Mouse (Mus musculus): Measurements from ENCODE around the gene Scimp. TPM values are rescaled to one million over a fixed set of nuclear protein-coding genes. Genes with fewer than 3 reads are reported as not detected.

Scimp gene
- polyA plus RNA-seq, 1 experiment: 3.8 TPM

GRCm38 (mm10) chr11:70741603-70742002 lies 70.8 kb downstream of the Scimp start:
- WGBS: 48% methylated on average over 3 of the region's 3 CpGs
- no peak for DNase-seq (ENCODE audit: low read depth, low spot score)

Other genes starting within 250 kb of the Scimp start
- 41.3 and 75.5 TPM in 2 replicates for gene Mink1, start 249.7 kb downstream of the Scimp start, polyA plus RNA-seq (2012; rRNA removed)
- gene 4930544D05Rik, start 196.7 kb downstream of the Scimp start, polyA plus RNA-seq (2012; rRNA removed): not detected in 2 replicates
- gene Chrne, start 193.4 kb downstream of the Scimp start, polyA plus RNA-seq (2012; rRNA removed): 0.07 and 0.15 TPM in 2 replicates
- 0.04 TPM in 1 of 2 replicates, not detected in the other for gene Gp1ba, start 173.5 kb downstream of the Scimp start, polyA plus RNA-seq (2012; rRNA removed)
- 76.9 and 101 TPM in 2 replicates for gene Rnf167, start 165.4 kb downstream of the Scimp start, polyA plus RNA-seq (2012; rRNA removed)
- 118 and 151 TPM in 2 replicates for gene Slc25a11, start 165.1 kb downstream of the Scimp start, polyA plus RNA-seq (2012; rRNA removed)
- 2,199 and 2,395 TPM in 2 replicates for gene Pfn1, start 157.9 kb downstream of the Scimp start, polyA plus RNA-seq (2012; rRNA removed)
- 19.9 and 31.2 TPM in 2 replicates for gene Eno3, start 155.4 kb downstream of the Scimp start, polyA plus RNA-seq (2012; rRNA removed)
- 35.9 and 39.8 TPM in 2 replicates for gene Spag7, start 143.2 kb downstream of the Scimp start, polyA plus RNA-seq (2012; rRNA removed)
- gene Camta2, start 124.5 kb downstream of the Scimp start, polyA plus RNA-seq (2012; rRNA removed): 48.8 and 53.2 TPM in 2 replicates
- gene Inca1, start 112.4 kb downstream of the Scimp start, polyA plus RNA-seq (2012; rRNA removed): 0.95 and 0.99 TPM in 2 replicates
- 62.0 and 74.5 TPM in 2 replicates for gene Kif1c, start 112.0 kb downstream of the Scimp start, polyA plus RNA-seq (2012; rRNA removed)
- 0.92 and 1.9 TPM in 2 replicates for gene Zfp3, start 48.4 kb downstream of the Scimp start, polyA plus RNA-seq (2012; rRNA removed)
- gene Rabep1, start 32.2 kb upstream of the Scimp start, polyA plus RNA-seq (2012; rRNA removed): 1.9 and 2.3 TPM in 2 replicates
- 20.4 and 29.9 TPM in 2 replicates for gene Nup88, start 157.4 kb upstream of the Scimp start, polyA plus RNA-seq (2012; rRNA removed)
- gene Rpain, start 157.6 kb upstream of the Scimp start, polyA plus RNA-seq (2012; rRNA removed): 24.4 and 28.0 TPM in 2 replicates
- gene C1qbp, start 170.4 kb upstream of the Scimp start, polyA plus RNA-seq (2012; rRNA removed): 77.6 and 89.8 TPM in 2 replicates
- 9.0 and 14.8 TPM in 2 replicates for gene Dhx33, start 191.9 kb upstream of the Scimp start, polyA plus RNA-seq (2012; rRNA removed)
- gene Mis12, start 207.0 kb upstream of the Scimp start, polyA plus RNA-seq (2012; rRNA removed): 4.0 and 5.4 TPM in 2 replicates
- 17.2 and 19.8 TPM in 2 replicates for gene Derl2, start 207.3 kb upstream of the Scimp start, polyA plus RNA-seq (2012; rRNA removed)
- gene 6330403K07Rik, start 220.9 kb upstream of the Scimp start, polyA plus RNA-seq (2012; rRNA removed): 0.83 and 1.3 TPM in 2 replicates